Comparison of ENCODE assay signal across 16 mouse cellular contexts in genomic region chr11:12219594-12220530, GRCm38 (mm10).
DNase-seq lines count a peak whose midpoint lies in the region; ATAC-seq and TF ChIP-seq lines count a peak whose summit lies in the region.
"Had no signal": no experiment of that assay in that cellular context is flagged by ENCODE, and none has a peak within 500 bp of the region (broad histone marks: within the 10 kb centered on the region; RNA-seq: fewer than 3 reads in every experiment).

No protein-coding gene starts in this region.

- no peak for DNase-seq in forebrain, embryonic 11.5 days (ENCODE audit: low spot score)
- no peak for DNase-seq in forebrain, embryonic 10.5 days (ENCODE audit: extremely low spot score, low spot score)
- DNase-seq in brain, adult 2 months (ENCODE audit: low read depth, low spot score) = peak; percentile 5
- peak; percentile 55 for DNase-seq in forebrain, postnatal 0 days
- DNase-seq in lung, adult 18-20 months = no peak
- DNase-seq in gastrocnemius, postnatal 14 days = no peak
- no peak for DNase-seq in liver, postnatal 0 days
- DNase-seq: gastrocnemius, postnatal 36 days; kidney, adult 9 months; right cerebral cortex, postnatal 14 days; thymus, postnatal 36 days had no signal

- no peak overlapping the region for H3K4me2 ChIP-seq in forebrain, embryonic 11.5 days (ENCODE audit: low read depth, low read length, severe bottlenecking)
- no peak overlapping the region for H3K4me2 ChIP-seq in forebrain, postnatal 0 days (ENCODE audit: low read depth)
- H3K4me2 ChIP-seq in neural tube, embryonic 13.5 days = no peak overlapping the region
- H3K4me2 ChIP-seq in liver, postnatal 0 days (ENCODE audit: low read depth, low read length) = no peak overlapping the region
- H3K4me2 ChIP-seq: heart, embryonic 13.5 days; limb, embryonic 12.5 days; liver, embryonic 15.5 days had no signal

- ATAC-seq in forebrain, embryonic 11.5 days (replicated peaks; ENCODE audit: low FRiP score) = peak; percentile 86
- ATAC-seq in forebrain, postnatal 0 days = peak; percentile 60; the same call in 1 of the 2 replicates
- peak; percentile 93 for ATAC-seq in neural tube, embryonic 13.5 days (ENCODE audit: low read depth)
- no peak for ATAC-seq in liver, postnatal 0 days
- ATAC-seq: Patski had no signal

- H3K4me1 ChIP-seq in forebrain, embryonic 11.5 days (replicated peaks; ENCODE audit: control insufficient read depth, insufficient read depth, low read length) = peaks cover 3% of the 10 kb centered on the region; the same call in 1 of the 2 replicates
- no peaks in the 10 kb centered on the region for H3K4me1 ChIP-seq in forebrain, embryonic 10.5 days
- H3K4me1 ChIP-seq in forebrain, postnatal 0 days (ENCODE audit: insufficient read depth) = no peaks in the 10 kb centered on the region
- H3K4me1 ChIP-seq in neural tube, embryonic 13.5 days (replicated peaks) = peaks cover 6% of the 10 kb centered on the region; the same call in 1 of the 2 replicates
- H3K4me1 ChIP-seq in liver, postnatal 0 days (ENCODE audit: insufficient read depth) = no peaks in the 10 kb centered on the region
- H3K4me1 ChIP-seq: limb, embryonic 12.5 days had no signal

- H3K9ac ChIP-seq in forebrain, embryonic 11.5 days (ENCODE audit: low read length) = no peak overlapping the region
- H3K9ac ChIP-seq in forebrain, postnatal 0 days = no peak overlapping the region
- no peak overlapping the region for H3K9ac ChIP-seq in neural tube, embryonic 13.5 days
- H3K9ac ChIP-seq in liver, postnatal 0 days (replicated peaks) = no peak overlapping the region
- H3K9ac ChIP-seq: heart, embryonic 13.5 days; limb, embryonic 12.5 days; liver, embryonic 15.5 days had no signal

- no peaks in the 10 kb centered on the region for H3K27me3 ChIP-seq in forebrain, embryonic 11.5 days (ENCODE audit: control insufficient read depth, insufficient read depth, low read length)
- H3K27me3 ChIP-seq in forebrain, embryonic 10.5 days (ENCODE audit: poor library complexity, severe bottlenecking) = peaks cover 9% of the 10 kb centered on the region; the same call in 1 of the 2 replicates
- no peaks in the 10 kb centered on the region for H3K27me3 ChIP-seq in forebrain, postnatal 0 days (ENCODE audit: insufficient read depth, low read length)
- H3K27me3 ChIP-seq in neural tube, embryonic 13.5 days = no peaks in the 10 kb centered on the region
- no peaks in the 10 kb centered on the region for H3K27me3 ChIP-seq in liver, postnatal 0 days (ENCODE audit: insufficient read depth, low read length)
- H3K27me3 ChIP-seq: heart, embryonic 13.5 days; limb, embryonic 12.5 days; Patski had no signal

- no peak overlapping the region for H3K4me3 ChIP-seq in forebrain, embryonic 11.5 days (ENCODE audit: low read depth, low read length)
- no peak overlapping the region for H3K4me3 ChIP-seq in forebrain, embryonic 10.5 days
- H3K4me3 ChIP-seq in forebrain, postnatal 0 days (ENCODE audit: low read depth, low read length) = no peak overlapping the region
- H3K4me3 ChIP-seq in neural tube, embryonic 13.5 days = no peak overlapping the region
- H3K4me3 ChIP-seq in liver, postnatal 0 days (ENCODE audit: low read depth, low read length) = no peak overlapping the region
- H3K4me3 ChIP-seq: heart, embryonic 13.5 days; limb, embryonic 12.5 days; liver, embryonic 15.5 days had no signal

- H3K36me3 ChIP-seq in forebrain, embryonic 11.5 days (ENCODE audit: control insufficient read depth, insufficient read depth, low read length) = no peaks in the 10 kb centered on the region
- no peaks in the 10 kb centered on the region for H3K36me3 ChIP-seq in forebrain, embryonic 10.5 days (replicated peaks)
- H3K36me3 ChIP-seq in forebrain, postnatal 0 days (ENCODE audit: insufficient read depth) = no peaks in the 10 kb centered on the region
- H3K36me3 ChIP-seq in neural tube, embryonic 13.5 days = no peaks in the 10 kb centered on the region
- no peaks in the 10 kb centered on the region for H3K36me3 ChIP-seq in liver, postnatal 0 days (replicated peaks; ENCODE audit: insufficient read depth, low read length)
- H3K36me3 ChIP-seq: heart, embryonic 13.5 days; limb, embryonic 12.5 days; liver, embryonic 15.5 days had no signal

- WGBS in forebrain, embryonic 11.5 days = 26% methylated on average over 4 of the region's 4 CpGs
- 33% methylated on average over 4 of the region's 4 CpGs for WGBS in forebrain, embryonic 10.5 days
- 9% methylated on average over 4 of the region's 4 CpGs for WGBS in forebrain, postnatal 0 days
- 35% methylated on average over 4 of the region's 4 CpGs for WGBS in neural tube, embryonic 13.5 days
- WGBS in liver, postnatal 0 days (ENCODE audit: insufficient replicate concordance) = 49% methylated on average over 4 of the region's 4 CpGs

- TF ChIP-seq EP300 in liver, postnatal 0 days (IDR thresholded peaks at IDR 0.05; ENCODE audit: low read depth) = no peak

- H3K9me3 ChIP-seq in forebrain, embryonic 11.5 days (ENCODE audit: control insufficient read depth, low read length) = no peaks in the 10 kb centered on the region
- H3K9me3 ChIP-seq in forebrain, embryonic 10.5 days = no peaks in the 10 kb centered on the region
- H3K9me3 ChIP-seq in forebrain, postnatal 0 days (ENCODE audit: low read length) = no peaks in the 10 kb centered on the region
- no peaks in the 10 kb centered on the region for H3K9me3 ChIP-seq in neural tube, embryonic 13.5 days
- no peaks in the 10 kb centered on the region for H3K9me3 ChIP-seq in liver, postnatal 0 days (ENCODE audit: low read length)
- H3K9me3 ChIP-seq: heart, embryonic 13.5 days; limb, embryonic 12.5 days; liver, embryonic 15.5 days had no signal

- intact Hi-C loops in gastrocnemius, postnatal 14 days (cut with DNase I; ENCODE audit: low total_unique reads) = no loop called here

- TF ChIP-seq CTCF in forebrain, postnatal 0 days (IDR thresholded peaks at IDR 0.05; ENCODE audit: low read depth) = peak; percentile 11; the same call in 1 of the 2 replicates
- no peak for TF ChIP-seq CTCF in liver, postnatal 0 days (IDR thresholded peaks at IDR 0.05; ENCODE audit: low read depth)

- H3K27ac ChIP-seq in forebrain, embryonic 11.5 days (ENCODE audit: low read depth, low read length) = no peak overlapping the region
- H3K27ac ChIP-seq in forebrain, embryonic 10.5 days = no peak overlapping the region
- H3K27ac ChIP-seq in forebrain, postnatal 0 days (ENCODE audit: low read depth, low read length) = no peak overlapping the region
- H3K27ac ChIP-seq in neural tube, embryonic 13.5 days (replicated peaks) = no peak overlapping the region
- H3K27ac ChIP-seq in liver, postnatal 0 days (ENCODE audit: low read depth) = no peak overlapping the region
- H3K27ac ChIP-seq: heart, embryonic 13.5 days; limb, embryonic 12.5 days; liver, embryonic 15.5 days had no signal

Comparison
In these comparisons a context has a peak if more than half of its experiments do, and no peak if none do; other contexts are left out.
1. DNase-seq: peak in brain, adult 2 months (single experiment) and forebrain, postnatal 0 days (single experiment); none in forebrain, embryonic 11.5 days (single experiment), forebrain, embryonic 10.5 days (single experiment), lung, adult 18-20 months (0 of 2), gastrocnemius, postnatal 14 days (single experiment) and liver, postnatal 0 days (single experiment).